Mouse (Mus musculus) kidney, adult 18-20 months (tissue): ENCODE results near the gene Rpl7a.

Experiments
- DNase-seq: peaks from one replicate; pipeline ENCODE4 v3.0.0; 2021

Rpl7a gene

GRCm38 (mm10) chr2:26956811-26957487, 46.4 kb downstream of the Rpl7a start:
- peak; percentile 22 for DNase-seq

- peak; percentile 16 for DNase-seq
Observed at GRCm38 (mm10) chr2:26957488-26957859, 46.9 kb downstream of the Rpl7a start.

- peak; percentile 35 for DNase-seq
Observed at GRCm38 (mm10) chr2:26960756-26961155, 50.2 kb downstream of the Rpl7a start.
